Mouse (Mus musculus) lung, postnatal 0 days (tissue): ENCODE data around the gene Car12.

ENCODE experiments used
- CTCF ChIP-seq: IDR thresholded peaks from 2 replicates; pipeline ENCODE4 v1.5.1; 2016; ENCODE audit warnings: antibody characterized with exemption, mild to moderate bottlenecking
- EP300 ChIP-seq: IDR thresholded peaks from 2 replicates; pipeline ENCODE4 v1.6.1; 2016; ENCODE audit warnings: antibody characterized with exemption, mild to moderate bottlenecking, control low read depth

DNA sequence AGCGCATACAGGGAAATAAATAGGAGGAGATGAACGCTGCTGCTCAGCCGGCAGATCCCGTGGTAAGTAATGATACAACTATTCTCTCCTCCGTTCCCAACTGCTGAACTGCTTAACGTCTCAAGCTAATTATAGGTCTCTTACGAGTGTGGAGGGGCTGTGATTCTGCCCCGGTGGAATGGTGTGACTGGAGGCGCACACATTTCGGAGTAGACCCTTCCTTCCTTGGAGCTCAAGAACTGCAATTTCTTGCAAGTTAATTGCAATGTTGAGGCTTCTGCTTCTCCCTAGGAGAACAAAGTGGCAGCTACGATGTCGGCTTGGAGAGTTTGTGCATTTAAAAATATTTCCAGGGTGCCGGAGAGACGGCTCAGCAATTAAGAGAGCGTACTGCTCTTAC, 34.9 kb downstream of the Car12 start:
- no peak for TF ChIP-seq CTCF
- TF ChIP-seq EP300 = no peak
